Mouse (Mus musculus) layer of hippocampus, postnatal 25 days (tissue): Measurements from ENCODE around the gene Zfp827. TPM values are rescaled to one million over a fixed set of nuclear protein-coding genes. Genes with fewer than 3 reads are reported as not detected.

ENCODE experiments used
- DNase-seq, 2 experiments: peaks; one replicate each; pipeline ENCODE4 v3.0.0; 2022; ENCODE audit warnings: mixed read lengths in 2 of 2, low spot score in 1 of 2; ENCODE audit errors: extremely low spot score in 1 of 2
- total RNA-seq, 2 experiments: library from RNA; stranded (reverse); gene quantifications; 2 replicates each; pipeline ENCODE4 v1.2.3; 2021

Zfp827 gene
- total RNA-seq, result 10 to 100 TPM; 27.3 to 32.7 TPM

- DNase-seq, result peak; percentile 57 to 60
These were observed at the start of gene Zfp827 for GRCm38 (mm10) chr8:79027977-79028487. TSS of gene Zfp827 (plus strand) at chr8:79028437.

GRCm38 (mm10) chr8:79004341-79004740 is 23.9 kb upstream of the Zfp827 start:
- no peak for DNase-seq

GRCm38 (mm10) chr8:79015061-79015460 is 13.2 kb upstream of the Zfp827 start:
- no peak for DNase-seq

GRCm38 (mm10) chr8:79016076-79016475 is 12.2 kb upstream of the Zfp827 start:
- no peak for DNase-seq

- no peak for DNase-seq
These were observed 11.7 kb upstream of the Zfp827 start for GRCm38 (mm10) chr8:79016583-79016982.

- no peak for DNase-seq
These were observed 4.3 kb upstream of the Zfp827 start for GRCm38 (mm10) chr8:79023922-79024321.

- no peak for DNase-seq
These were observed 918 bp upstream of the Zfp827 start for GRCm38 (mm10) chr8:79027319-79027718.

- peak; percentile 28 to 40 for DNase-seq
These were observed 531 bp downstream of the Zfp827 start for GRCm38 (mm10) chr8:79028541-79029395.

- peak; percentile 51 to 69 for DNase-seq
These were observed 1.4 kb downstream of the Zfp827 start for GRCm38 (mm10) chr8:79029396-79030325.

GRCm38 (mm10) chr8:79030326-79031265 is 2.4 kb downstream of the Zfp827 start:
- DNase-seq, result peak; percentile 19 to 36

GRCm38 (mm10) chr8:79037532-79037931 is 9.3 kb downstream of the Zfp827 start:
- DNase-seq, result no peak

GRCm38 (mm10) chr8:79037991-79038390 is 9.8 kb downstream of the Zfp827 start:
- DNase-seq, result peak in 1 of 2 experiments; percentile 14

GRCm38 (mm10) chr8:79041429-79041828 is 13.2 kb downstream of the Zfp827 start:
- DNase-seq, result no peak

- no peak for DNase-seq
These were observed 14.0 kb downstream of the Zfp827 start for GRCm38 (mm10) chr8:79042252-79042651.

- no peak for DNase-seq
These were observed 16.4 kb downstream of the Zfp827 start for GRCm38 (mm10) chr8:79044673-79045072.

GRCm38 (mm10) chr8:79046659-79047058 is 18.4 kb downstream of the Zfp827 start:
- DNase-seq, result no peak

- no peak for DNase-seq
These were observed 20.3 kb downstream of the Zfp827 start for GRCm38 (mm10) chr8:79048388-79049005.

- DNase-seq, result no peak
These were observed 26.0 kb downstream of the Zfp827 start for GRCm38 (mm10) chr8:79054222-79054621.

- no peak for DNase-seq
These were observed 28.9 kb downstream of the Zfp827 start for GRCm38 (mm10) chr8:79057179-79057578.
